ENCODE assay signal across 11 mouse cellular contexts in the genomic region with DNA sequence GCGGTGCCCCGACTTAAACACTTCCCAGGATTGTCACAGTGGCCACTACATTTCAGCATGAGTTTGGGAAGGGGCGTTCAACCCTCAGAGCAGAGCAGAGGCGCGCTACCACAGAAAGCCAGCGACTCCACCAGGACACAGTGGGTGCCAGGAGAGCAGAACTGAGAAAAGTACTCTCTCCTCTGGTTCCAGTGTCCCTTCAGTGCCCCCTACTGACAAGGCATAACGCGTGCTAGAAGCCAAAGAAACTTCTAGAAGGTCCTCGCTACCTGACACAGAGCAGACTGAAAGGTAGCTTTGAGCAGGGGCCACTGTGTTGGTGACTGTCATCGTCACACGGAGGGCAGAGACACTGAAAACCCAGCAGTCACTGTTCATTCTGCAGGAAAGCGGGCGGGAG. TPM values are rescaled to one million over a fixed set of nuclear protein-coding genes. Genes with fewer than 3 reads are reported as not detected.
DNase-seq lines count a peak whose midpoint lies in the region; ATAC-seq and TF ChIP-seq lines count a peak whose summit lies in the region.
"Had no signal": no experiment of that assay in that cellular context is flagged by ENCODE, and none has a peak within 500 bp of the region (broad histone marks: within the 10 kb centered on the region; RNA-seq: fewer than 3 reads in every experiment).

No protein-coding gene starts in this region.

- no peak overlapping the region for H3K4me2 ChIP-seq in kidney, embryonic 14.5 days (replicated peaks; ENCODE audit: low read depth, low read length)
- H3K4me2 ChIP-seq in midbrain, embryonic 14.5 days (ENCODE audit: low read length) = no peak overlapping the region
- no peak overlapping the region for H3K4me2 ChIP-seq in midbrain, embryonic 15.5 days
- H3K4me2 ChIP-seq: heart, embryonic 13.5 days had no signal

- no peak overlapping the region for H3K27ac ChIP-seq in kidney, embryonic 14.5 days (ENCODE audit: low read depth, low read length)
- no peak overlapping the region for H3K27ac ChIP-seq in midbrain, embryonic 14.5 days (replicated peaks; ENCODE audit: low read depth, low read length)
- H3K27ac ChIP-seq in midbrain, embryonic 15.5 days = no peak overlapping the region
- no peak overlapping the region for H3K27ac ChIP-seq in olfactory bulb, adult 2 months (ENCODE audit: insufficient read depth, low read depth, low read length)
- H3K27ac ChIP-seq: heart, embryonic 13.5 days had no signal

- 88% methylated on average over 13 of the region's 13 CpGs for WGBS in kidney, embryonic 14.5 days
- 88% methylated on average over 13 of the region's 13 CpGs for WGBS in midbrain, embryonic 14.5 days
- WGBS in midbrain, embryonic 15.5 days = 87% methylated on average over 13 of the region's 13 CpGs
- WGBS in olfactory bulb, adult 2 months = 82% methylated on average over 13 of the region's 13 CpGs

- ATAC-seq in kidney, embryonic 14.5 days (ENCODE audit: low FRiP score, low TSS enrichment) = no peak
- no peak for ATAC-seq in midbrain, embryonic 14.5 days (ENCODE audit: low FRiP score, low TSS enrichment)
- ATAC-seq in midbrain, embryonic 15.5 days (replicated peaks) = no peak

- no peak overlapping the region for H3K9ac ChIP-seq in kidney, embryonic 14.5 days (ENCODE audit: low read depth, low read length)
- no peak overlapping the region for H3K9ac ChIP-seq in midbrain, embryonic 14.5 days (replicated peaks; ENCODE audit: low read length)
- H3K9ac ChIP-seq in midbrain, embryonic 15.5 days = no peak overlapping the region
- H3K9ac ChIP-seq: heart, embryonic 13.5 days had no signal

- peak; percentile 24 for DNase-seq in adrenal gland, postnatal 10 days
- no peak for DNase-seq in adrenal gland, adult 18-20 months (ENCODE audit: low spot score in 2 of 2)
- peak; percentile 15 to 25 for DNase-seq in kidney, postnatal 4 days
- DNase-seq in midbrain, embryonic 14.5 days = peak; percentile 20
- DNase-seq in ovary, postnatal 14 days (ENCODE audit: low spot score) = no peak
- DNase-seq: cerebellum, adult 2 months; spleen, adult 18-20 months had no signal

- no peak overlapping the region for H3K4me3 ChIP-seq in kidney, embryonic 14.5 days (ENCODE audit: low read length)
- no peak overlapping the region for H3K4me3 ChIP-seq in midbrain, embryonic 14.5 days (replicated peaks; ENCODE audit: low read depth, low read length)
- no peak overlapping the region for H3K4me3 ChIP-seq in midbrain, embryonic 15.5 days
- no peak overlapping the region for H3K4me3 ChIP-seq in olfactory bulb, adult 2 months (ENCODE audit: insufficient read depth, low read depth, low read length)
- H3K4me3 ChIP-seq: heart, embryonic 13.5 days had no signal

- H3K4me1 ChIP-seq in kidney, embryonic 14.5 days (ENCODE audit: control insufficient read depth, insufficient read depth, low read length) = no peaks in the 10 kb centered on the region
- H3K4me1 ChIP-seq in midbrain, embryonic 14.5 days (ENCODE audit: control insufficient read depth, insufficient read depth, low read length) = no peaks in the 10 kb centered on the region
- H3K4me1 ChIP-seq in midbrain, embryonic 15.5 days = no peaks in the 10 kb centered on the region
- peaks cover 11% of the 10 kb centered on the region; the same call in 1 of the 2 replicates for H3K4me1 ChIP-seq in olfactory bulb, adult 2 months (ENCODE audit: control insufficient read depth, insufficient read depth, low read length)

- H3K27me3 ChIP-seq in kidney, embryonic 14.5 days (ENCODE audit: control insufficient read depth, insufficient read depth, low read length) = no peaks in the 10 kb centered on the region
- H3K27me3 ChIP-seq in midbrain, embryonic 14.5 days (ENCODE audit: control insufficient read depth, insufficient read depth, low read length) = no peaks in the 10 kb centered on the region
- no peaks in the 10 kb centered on the region for H3K27me3 ChIP-seq in midbrain, embryonic 15.5 days (replicated peaks)
- H3K27me3 ChIP-seq: heart, embryonic 13.5 days had no signal

- H3K36me3 ChIP-seq in kidney, embryonic 14.5 days (ENCODE audit: control insufficient read depth, insufficient read depth, low read length) = no peaks in the 10 kb centered on the region
- H3K36me3 ChIP-seq in midbrain, embryonic 14.5 days (ENCODE audit: control insufficient read depth, insufficient read depth, low read length) = no peaks in the 10 kb centered on the region
- H3K36me3 ChIP-seq in midbrain, embryonic 15.5 days (replicated peaks) = no peaks in the 10 kb centered on the region
- H3K36me3 ChIP-seq: heart, embryonic 13.5 days had no signal

- no peaks in the 10 kb centered on the region for H3K9me3 ChIP-seq in kidney, embryonic 14.5 days (ENCODE audit: control insufficient read depth, low read length)
- H3K9me3 ChIP-seq in midbrain, embryonic 14.5 days (ENCODE audit: control insufficient read depth, low read length) = no peaks in the 10 kb centered on the region
- no peaks in the 10 kb centered on the region for H3K9me3 ChIP-seq in midbrain, embryonic 15.5 days
- H3K9me3 ChIP-seq: heart, embryonic 13.5 days had no signal

- TF ChIP-seq POLR2A in olfactory bulb, adult 2 months (IDR thresholded peaks at IDR 0.05; ENCODE audit: insufficient read depth, low read depth, low read length) = no peak

- 0 out of 2 replicates have a peak, but pooled peaks have one; percentile 21 for TF ChIP-seq CTCF in olfactory bulb, adult 2 months (IDR thresholded peaks at IDR 0.05; ENCODE audit: insufficient read depth, low read depth, low read length)

RNA-seq across cellular contexts. Expression of a gene that starts 39.1 kb away (rescaled TPM):
- 1 to 10 TPM in 1 of 2 experiments, under 1 TPM in 1; 0.63 to 1.4 TPM for total RNA-seq in adrenal gland, postnatal 10 days (2021)
- total RNA-seq in adrenal gland, adult 18-20 months (2021) = under 1 TPM in 1 of 2 experiments, not detected in 1; 0.23 TPM
- 0.60 and 0.61 TPM in 2 replicates for polyA plus RNA-seq in kidney, embryonic 14.5 days (2014; fragmentation: Nextera tagmentation; extraction: Ambion mirVana)
- 0.13 and 0.32 TPM in 2 replicates for polyA plus RNA-seq in midbrain, embryonic 14.5 days (2014; fragmentation: Nextera tagmentation; extraction: Ambion mirVana)
- polyA plus RNA-seq in midbrain, embryonic 15.5 days (2015; fragmentation: Nextera tagmentation; extraction: Ambion mirVana) = 0.18 and 0.49 TPM in 2 replicates
- not detected in 2 replicates for polyA plus RNA-seq in olfactory bulb, adult 2 months (2012; ENCODE audit: insufficient read depth, insufficient read length, low replicate concordance, missing spikeins)

Comparison
In these comparisons a context has a peak if more than half of its experiments do, and no peak if none do; other contexts are left out.
1. DNase-seq: peak in adrenal gland, postnatal 10 days (single experiment), kidney, postnatal 4 days (2 of 2) and midbrain, embryonic 14.5 days (single experiment); none in adrenal gland, adult 18-20 months (0 of 2) and ovary, postnatal 14 days (single experiment).